Mouse (Mus musculus) ES-Bruce4 (cell line): Measurements from ENCODE around the gene Csmd2.

ENCODE experiments used
- CTCF ChIP-seq: IDR thresholded peaks from one replicate; pipeline ENCODE4 v1.8.1; 2011; ENCODE audit warnings: low read depth, low read length
- EP300 ChIP-seq: IDR thresholded peaks from 2 replicates; pipeline ENCODE4 v1.6.1; 2011; ENCODE audit warnings: low read depth, low read length; ENCODE audit not compliant: insufficient read depth
- POLR2A ChIP-seq: IDR thresholded peaks from one replicate; pipeline ENCODE4 v1.8.1; 2011; ENCODE audit warnings: low read length; ENCODE audit not compliant: insufficient read depth

DNA sequence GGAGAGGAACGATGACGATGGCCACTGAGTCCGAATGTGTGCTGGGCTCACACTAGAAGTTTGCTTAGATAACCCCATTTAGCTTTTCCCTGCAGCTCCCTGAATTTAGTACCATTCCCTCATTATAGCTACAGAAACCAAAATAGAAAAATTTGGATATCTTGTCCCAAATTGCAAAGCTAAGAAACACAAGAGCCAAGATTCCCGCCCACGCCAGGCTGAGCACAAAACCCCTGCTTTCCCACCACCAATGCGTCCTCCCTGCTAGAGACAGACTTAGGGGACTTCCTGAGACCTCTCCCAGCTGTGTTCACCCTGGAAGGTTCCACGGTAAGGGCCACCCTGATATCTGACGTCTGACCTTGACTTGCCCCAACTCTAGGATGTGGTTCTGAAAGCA lies 462.5 kb downstream of the Csmd2 start:
- TF ChIP-seq CTCF (no peak), EP300 (no peak), POLR2A (no peak)
